Mouse (Mus musculus): Measurements from ENCODE around the gene H2-T3. TPM values are rescaled to one million over a fixed set of nuclear protein-coding genes. Genes with fewer than 3 reads are reported as not detected.

Gene H2-T3
- total and polyA plus RNA-seq, 3 experiments = not detected

DNA sequence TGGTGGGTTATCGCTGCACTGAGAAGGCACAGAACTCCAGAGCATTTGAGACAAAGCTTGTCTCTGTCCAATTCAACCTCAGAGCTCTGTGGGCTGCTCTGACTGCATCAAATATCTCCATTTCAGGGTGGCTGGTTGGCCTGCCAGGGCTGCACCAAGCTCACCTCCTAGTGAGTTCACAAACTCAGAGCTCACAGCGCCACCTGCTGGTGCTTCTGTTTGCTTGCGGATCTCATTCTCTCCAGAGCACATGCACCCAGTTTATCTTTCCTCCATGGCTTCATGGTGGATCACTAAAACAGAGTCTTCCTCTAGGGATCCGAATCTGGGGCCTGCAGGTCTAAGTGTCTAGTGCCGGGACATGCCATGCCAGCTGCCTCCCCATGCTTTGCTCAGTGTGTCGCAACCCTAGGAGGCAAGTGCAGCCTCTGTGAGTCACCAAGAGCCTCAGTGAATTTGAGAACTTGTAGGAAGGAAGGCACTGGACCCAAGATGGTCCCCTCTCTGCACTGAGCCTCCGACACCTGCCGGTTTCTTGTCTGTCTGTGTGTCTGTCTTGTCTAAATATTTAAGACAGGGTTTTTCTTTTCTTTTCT, 3.6 kb upstream of the H2-T3 start (continued):
- no peak for TF ChIP-seq UBTF (IDR thresholded peaks at IDR 0.05; ENCODE audit: borderline replicate concordance, insufficient read depth, low read depth, low read length)
- TF ChIP-seq USF2 (IDR thresholded peaks at IDR 0.05; ENCODE audit: borderline replicate concordance in 1 of 2, insufficient read depth in 1 of 2, low read depth in 1 of 2, low read length in 2 of 2) = no peak

DNA sequence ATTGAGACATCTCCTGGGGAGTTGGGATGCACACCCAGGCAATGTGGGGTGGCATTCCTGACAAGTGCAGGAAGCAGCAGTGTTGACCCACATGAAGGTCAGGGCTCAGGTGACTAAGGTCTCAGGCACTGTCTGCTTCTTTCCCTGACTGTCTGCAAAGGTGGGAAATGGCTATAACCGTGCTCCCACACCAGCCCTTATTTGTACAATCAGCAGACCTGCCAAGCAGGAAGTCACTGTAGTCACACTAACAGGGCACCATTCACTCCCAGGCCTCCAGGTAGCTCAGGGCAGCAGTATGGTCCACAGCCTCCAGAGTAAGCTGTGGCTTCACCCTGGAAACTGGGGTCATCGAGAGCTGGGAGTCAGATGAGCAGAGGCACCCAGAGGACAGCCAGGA, 2.3 kb upstream of the H2-T3 start:
- no peak for TF ChIP-seq POLR2A (IDR thresholded peaks at IDR 0.05; ENCODE audit: control insufficient read depth in 1 of 2, insufficient read depth in 1 of 2, low read depth in 1 of 2, low read length in 2 of 2, poor library complexity in 1 of 2)
- no peaks in the 10 kb centered on the region for H3K4me1 ChIP-seq (ENCODE audit: control insufficient read depth in 1 of 2, insufficient read depth in 2 of 2, low read length in 2 of 2)
- no peak overlapping the region for H3K4me3 ChIP-seq (ENCODE audit: control insufficient read depth in 1 of 2, insufficient read depth in 1 of 2, low read depth in 2 of 2, low read length in 2 of 2)
- no peaks in the 10 kb centered on the region for H3K9me3 ChIP-seq (replicated peaks; ENCODE audit: insufficient read depth, low read length)
- no peak overlapping the region for H3K27ac ChIP-seq (ENCODE audit: control insufficient read depth, low read depth, low read length)
- peaks cover 6 to 15% of the 10 kb centered on the region in 2 experiments for H3K27me3 ChIP-seq (ENCODE audit: control insufficient read depth in 1 of 2, insufficient read depth in 2 of 2, low read length in 2 of 2)
- H3K79me2 ChIP-seq (ENCODE audit: control insufficient read depth, insufficient read depth, low read length, poor library complexity) = no peaks in the 10 kb centered on the region
- no peak for DNase-seq (ENCODE audit: low read depth, low spot score)
- no peak overlapping the region for H3K9ac ChIP-seq (ENCODE audit: control insufficient read depth, low read depth, low read length, poor library complexity, severe bottlenecking)
- H3K36me3 ChIP-seq (ENCODE audit: control insufficient read depth in 1 of 2, insufficient read depth in 2 of 2, low read length in 2 of 2) = no peaks in the 10 kb centered on the region

GRCm38 (mm10) chr17:36189491-36190168, 457 bp downstream of the H2-T3 start:
- no peak for TF ChIP-seq TAL1 (IDR thresholded peaks at IDR 0.05; ENCODE audit: low read length)
- TF ChIP-seq MYC (IDR thresholded peaks at IDR 0.05; ENCODE audit: low read depth, low read length) = no peak
- no peak for TF ChIP-seq GABPA (IDR thresholded peaks at IDR 0.05; ENCODE audit: low read depth, low read length)
- no peak for TF ChIP-seq UBTF (IDR thresholded peaks at IDR 0.05; ENCODE audit: borderline replicate concordance, insufficient read depth, low read depth, low read length)
- TF ChIP-seq MAZ (IDR thresholded peaks at IDR 0.05; ENCODE audit: low read depth, low read length) = no peak
- no peak for TF ChIP-seq ZMIZ1 (IDR thresholded peaks at IDR 0.05; ENCODE audit: low read depth, low read length)
- TF ChIP-seq POLR2AphosphoS2 (IDR thresholded peaks at IDR 0.05; ENCODE audit: low read length) = no peak
- TF ChIP-seq POLR2A (IDR thresholded peaks at IDR 0.05; ENCODE audit: control insufficient read depth in 1 of 2, insufficient read depth in 1 of 2, low read depth in 1 of 2, low read length in 2 of 2, poor library complexity in 1 of 2) = no peak
- TF ChIP-seq ELF1 (IDR thresholded peaks at IDR 0.05; ENCODE audit: low read depth, low read length) = no peak
- TF ChIP-seq SMC3 (IDR thresholded peaks at IDR 0.05; ENCODE audit: low read depth, low read length) = no peak
- TF ChIP-seq ZC3H11A (IDR thresholded peaks at IDR 0.05; ENCODE audit: low read depth, low read length) = no peak
- TF ChIP-seq MAX (IDR thresholded peaks at IDR 0.05; ENCODE audit: low read length) = no peak
- no peak for TF ChIP-seq CHD2 (IDR thresholded peaks at IDR 0.05; ENCODE audit: low read length)
- TF ChIP-seq BHLHE40 (IDR thresholded peaks at IDR 0.05; ENCODE audit: borderline replicate concordance, low read depth, low read length) = no peak
- no peak for TF ChIP-seq RCOR1 (IDR thresholded peaks at IDR 0.05; ENCODE audit: low read depth, low read length)
- TF ChIP-seq MAFK (IDR thresholded peaks at IDR 0.05; ENCODE audit: borderline replicate concordance, low read depth, low read length) = no peak
- no peak for TF ChIP-seq TCF12 (IDR thresholded peaks at IDR 0.05; ENCODE audit: low read depth, low read length)
- H3K9ac ChIP-seq (ENCODE audit: control insufficient read depth, low read depth, low read length, poor library complexity, severe bottlenecking) = no peak overlapping the region
- no peaks in the 10 kb centered on the region for H3K9me3 ChIP-seq (replicated peaks; ENCODE audit: insufficient read depth, low read length)
- no peaks in the 10 kb centered on the region for H3K79me2 ChIP-seq (ENCODE audit: control insufficient read depth, insufficient read depth, low read length, poor library complexity)
- H3K27ac ChIP-seq (ENCODE audit: control insufficient read depth, low read depth, low read length) = no peak overlapping the region
- H3K4me3 ChIP-seq (ENCODE audit: control insufficient read depth in 1 of 2, insufficient read depth in 1 of 2, low read depth in 2 of 2, low read length in 2 of 2) = no peak overlapping the region
- H3K27me3 ChIP-seq (ENCODE audit: control insufficient read depth in 1 of 2, insufficient read depth in 2 of 2, low read length in 2 of 2) = peaks cover 8 to 16% of the 10 kb centered on the region in 2 experiments
- H3K36me3 ChIP-seq (ENCODE audit: control insufficient read depth in 1 of 2, insufficient read depth in 2 of 2, low read length in 2 of 2) = no peaks in the 10 kb centered on the region
- no peak for DNase-seq (ENCODE audit: low read depth, low spot score)
- H3K4me1 ChIP-seq (ENCODE audit: control insufficient read depth in 1 of 2, insufficient read depth in 2 of 2, low read length in 2 of 2) = no peaks in the 10 kb centered on the region

Data from MEL (cell line).